Mouse (Mus musculus): ENCODE data around the gene Dcaf10.
"Not testable (repeated sequence)": the region's sequence is repeated elsewhere in the genome, so short reads cannot be mapped to it uniquely, and the experiment has no call there.

Gene Dcaf10

GRCm38 (mm10) chr4:45341669-45342249 lies at the start of gene Dcaf10:
TSS of gene Dcaf10 (plus strand) at chr4:45342101.
- DNase-seq (ENCODE audit: extremely low read depth, low read depth, low spot score): peak; percentile 23

- peak; percentile 30 for DNase-seq (ENCODE audit: extremely low read depth, low read depth, low spot score)
Observed at GRCm38 (mm10) chr4:45296662-45297564, 45.0 kb upstream of the Dcaf10 start, which contains the start of gene Trmt10b. TSS of gene Trmt10b (plus strand) at chr4:45297127.

GRCm38 (mm10) chr4:45305536-45305935 lies 36.4 kb upstream of the Dcaf10 start:
- DNase-seq (ENCODE audit: extremely low read depth, low read depth, low spot score): no peak

GRCm38 (mm10) chr4:45308046-45308445 lies 33.9 kb upstream of the Dcaf10 start:
- no peak for DNase-seq (ENCODE audit: extremely low read depth, low read depth, low spot score)

GRCm38 (mm10) chr4:45308606-45309005 lies 33.3 kb upstream of the Dcaf10 start:
- DNase-seq (ENCODE audit: extremely low read depth, low read depth, low spot score): no peak

GRCm38 (mm10) chr4:45311056-45311455 lies 30.8 kb upstream of the Dcaf10 start:
- DNase-seq (ENCODE audit: extremely low read depth, low read depth, low spot score): no peak

- peak; percentile 26 for DNase-seq (ENCODE audit: extremely low read depth, low read depth, low spot score)
Observed at GRCm38 (mm10) chr4:45320159-45320816, 21.6 kb upstream of the Dcaf10 start.

- no peak for DNase-seq (ENCODE audit: extremely low read depth, low read depth, low spot score)
Observed at GRCm38 (mm10) chr4:45331139-45331538, 10.8 kb upstream of the Dcaf10 start.

GRCm38 (mm10) chr4:45332466-45332865 lies 9.4 kb upstream of the Dcaf10 start:
- no peak for DNase-seq (ENCODE audit: extremely low read depth, low read depth, low spot score)

GRCm38 (mm10) chr4:45341226-45341625 lies 675 bp upstream of the Dcaf10 start:
- no peak for DNase-seq (ENCODE audit: extremely low read depth, low read depth, low spot score)

- DNase-seq (ENCODE audit: extremely low read depth, low read depth, low spot score): no peak
Observed at GRCm38 (mm10) chr4:45342286-45343155, 620 bp downstream of the Dcaf10 start, which contains the start of gene Exosc3. TSS of gene Exosc3 (minus strand) at chr4:45342732.

GRCm38 (mm10) chr4:45356653-45357052 lies 14.8 kb downstream of the Dcaf10 start:
- peak; percentile 10 for DNase-seq (ENCODE audit: extremely low read depth, low read depth, low spot score)

GRCm38 (mm10) chr4:45371261-45371660 lies 29.4 kb downstream of the Dcaf10 start:
- DNase-seq (ENCODE audit: extremely low read depth, low read depth, low spot score): no peak

GRCm38 (mm10) chr4:45374879-45375278 lies 33.0 kb downstream of the Dcaf10 start:
- no peak for DNase-seq (ENCODE audit: extremely low read depth, low read depth, low spot score)

- no peak for DNase-seq (ENCODE audit: extremely low read depth, low read depth, low spot score)
Observed at GRCm38 (mm10) chr4:45376573-45376972, 34.7 kb downstream of the Dcaf10 start.

- not testable (repeated sequence) for DNase-seq (ENCODE audit: extremely low read depth, low read depth, low spot score)
Observed at GRCm38 (mm10) chr4:45380903-45381580, 39.1 kb downstream of the Dcaf10 start.

GRCm38 (mm10) chr4:45382133-45382532 lies 40.2 kb downstream of the Dcaf10 start:
- DNase-seq (ENCODE audit: extremely low read depth, low read depth, low spot score): not testable (repeated sequence)

- DNase-seq (ENCODE audit: extremely low read depth, low read depth, low spot score): not testable (repeated sequence)
Observed at GRCm38 (mm10) chr4:45387296-45387695, 45.4 kb downstream of the Dcaf10 start.

GRCm38 (mm10) chr4:45392099-45392498 lies 50.2 kb downstream of the Dcaf10 start:
- DNase-seq (ENCODE audit: extremely low read depth, low read depth, low spot score): no peak

GRCm38 (mm10) chr4:45392572-45392971 lies 50.7 kb downstream of the Dcaf10 start:
- DNase-seq (ENCODE audit: extremely low read depth, low read depth, low spot score): no peak

Measured in fat pad, adult 2 months (tissue).